Mouse (Mus musculus) embryonic facial prominence, embryonic 10.5 days (tissue): ENCODE measurements around the gene Kctd8. TPM values are rescaled to one million over a fixed set of nuclear protein-coding genes. Genes with fewer than 3 reads are reported as not detected.

Experiments used
- DNase-seq: peaks from one replicate; pipeline ENCODE4 v3.0.0-alpha.2; 2017; ENCODE audit warnings: low spot score
- H3K27ac ChIP-seq: fragments of 300-500 bp; sonication (generic); replicated peaks from 2 replicates; pipeline ENCODE4 v1.5.1; 2016; ENCODE audit warnings: mild to moderate bottlenecking
- H3K27me3 ChIP-seq: fragments of 300-500 bp; sonication (generic); replicated peaks from 2 replicates; pipeline ENCODE4 v1.6.1; 2016; ENCODE audit warnings: low read depth, mild to moderate bottlenecking; ENCODE audit not compliant: poor library complexity, severe bottlenecking
- H3K36me3 ChIP-seq: fragments of 300-500 bp; sonication (generic); replicated peaks from 2 replicates; pipeline ENCODE4 v1.6.1; 2016; ENCODE audit warnings: mild to moderate bottlenecking, moderate library complexity
- H3K4me1 ChIP-seq: fragments of 300-500 bp; sonication (generic); 2 replicates; pipeline ENCODE4 v1.6.1; 2016
- H3K4me3 ChIP-seq: fragments of 300-500 bp; sonication (generic); 2 replicates; pipeline ENCODE4 v1.5.1; 2016; ENCODE audit warnings: mild to moderate bottlenecking, moderate library complexity
- H3K9me3 ChIP-seq: fragments of 300-500 bp; sonication (generic); 2 replicates; pipeline ENCODE4 v1.6.1; 2016; ENCODE audit warnings: mild to moderate bottlenecking
- microRNA-seq: library from miRNA; unstranded; fragments of <30 nt; microRNA quantifications from one replicate; pipeline ENCODE4, GENCODE M21; 2017
- polyA plus RNA-seq: library from polyadenylated mRNA; unstranded; fragments of >200 nt; fragmentation: Nextera tagmentation; extraction: Ambion mirVana; gene quantifications from 2 replicates; pipeline ENCODE4 v1.2.1, GENCODE M21; 2016

Kctd8 gene
- polyA plus RNA-seq, 1 experiment from 2014 or later, result 0.66 TPM

- Histone ChIP-seq H3K4me3 (no peak overlapping the region), H3K4me1 (no peaks in the 10 kb centered on the region), H3K27ac (no peak overlapping the region), H3K36me3 (no peaks in the 10 kb centered on the region), H3K9me3 (no peaks in the 10 kb centered on the region), H3K27me3 (no peaks in the 10 kb centered on the region)
- DNase-seq, result no peak
Measured at GRCm38 (mm10) chr5:69088912-69089311, 252.6 kb downstream of the Kctd8 start.

Small RNA genes lying within 50 kb of the gene (microRNA-seq; reads per million reads assigned to microRNA genes)
- gene Gm24368, result not detected

Other genes with a start within 250 kb of the Kctd8 start
- not detected in 2 replicates for gene Yipf7, start 201.0 kb upstream of the Kctd8 start, polyA plus RNA-seq
- 48.4 and 49.5 TPM in 2 replicates for gene Guf1, start 215.2 kb upstream of the Kctd8 start, polyA plus RNA-seq